Mouse (Mus musculus): Measurements from ENCODE around the gene Ccdc57.
"Not testable (repeated sequence)": the region's sequence is repeated elsewhere in the genome, so short reads cannot be mapped to it uniquely, and the experiment has no call there.

Ccdc57 gene

GRCm38 (mm10) chr11:120851582-120851981 is 81.1 kb downstream of the Ccdc57 start:
- no peak for DNase-seq (ENCODE audit: low spot score)

GRCm38 (mm10) chr11:120851132-120851531 is 81.5 kb downstream of the Ccdc57 start:
- no peak for DNase-seq (ENCODE audit: low spot score)

GRCm38 (mm10) chr11:120850331-120851030 is 82.2 kb downstream of the Ccdc57 start:
- DNase-seq (ENCODE audit: low spot score): no peak

- DNase-seq (ENCODE audit: low spot score): no peak
These were observed 85.8 kb downstream of the Ccdc57 start for GRCm38 (mm10) chr11:120846725-120847475.

- DNase-seq (ENCODE audit: low spot score): no peak
These were observed 88.3 kb downstream of the Ccdc57 start for GRCm38 (mm10) chr11:120844329-120844728.

GRCm38 (mm10) chr11:120833555-120834280 is 99.0 kb downstream of the Ccdc57 start:
- DNase-seq (ENCODE audit: low spot score): no peak

GRCm38 (mm10) chr11:120832962-120833361 is 99.7 kb downstream of the Ccdc57 start:
- not testable (repeated sequence) for DNase-seq (ENCODE audit: low spot score)

- DNase-seq (ENCODE audit: low spot score): no peak
These were observed 100.8 kb downstream of the Ccdc57 start for GRCm38 (mm10) chr11:120831659-120832440.

GRCm38 (mm10) chr11:120830686-120831085 is 102.0 kb downstream of the Ccdc57 start:
- DNase-seq (ENCODE audit: low spot score): no peak

GRCm38 (mm10) chr11:120829757-120830532 is 102.7 kb downstream of the Ccdc57 start:
- DNase-seq (ENCODE audit: low spot score): no peak

GRCm38 (mm10) chr11:120828416-120828815 is 104.3 kb downstream of the Ccdc57 start:
- no peak for DNase-seq (ENCODE audit: low spot score)

- DNase-seq (ENCODE audit: low spot score): no peak
These were observed 106.4 kb downstream of the Ccdc57 start for GRCm38 (mm10) chr11:120826016-120826953.

- DNase-seq (ENCODE audit: low spot score): no peak
These were observed 107.3 kb downstream of the Ccdc57 start for GRCm38 (mm10) chr11:120825289-120825863.

- no peak for DNase-seq (ENCODE audit: low spot score)
These were observed 107.8 kb downstream of the Ccdc57 start for GRCm38 (mm10) chr11:120824787-120825288.

- peak; percentile 97 for DNase-seq (ENCODE audit: low spot score)
These were observed 108.5 kb downstream of the Ccdc57 start, which contains the start of gene Fasn for GRCm38 (mm10) chr11:120823956-120824786. Gene Fasn (minus strand): TSS chr11:120824547.

GRCm38 (mm10) chr11:120823551-120823947 is 109.1 kb downstream of the Ccdc57 start:
- peak; percentile 61 for DNase-seq (ENCODE audit: low spot score)

GRCm38 (mm10) chr11:120822831-120823550 is 109.7 kb downstream of the Ccdc57 start:
- DNase-seq (ENCODE audit: low spot score): no peak

GRCm38 (mm10) chr11:120822321-120822720 is 110.4 kb downstream of the Ccdc57 start:
- no peak for DNase-seq (ENCODE audit: low spot score)
